Mouse (Mus musculus): ENCODE data around the gene Pccb. TPM values are rescaled to one million over a fixed set of nuclear protein-coding genes. Genes with fewer than 3 reads are reported as not detected.

Pccb gene
- 24.9 and 25.2 TPM in 2 replicates for polyA plus RNA-seq (2015; fragmentation: Nextera tagmentation; extraction: Ambion mirVana)

DNA sequence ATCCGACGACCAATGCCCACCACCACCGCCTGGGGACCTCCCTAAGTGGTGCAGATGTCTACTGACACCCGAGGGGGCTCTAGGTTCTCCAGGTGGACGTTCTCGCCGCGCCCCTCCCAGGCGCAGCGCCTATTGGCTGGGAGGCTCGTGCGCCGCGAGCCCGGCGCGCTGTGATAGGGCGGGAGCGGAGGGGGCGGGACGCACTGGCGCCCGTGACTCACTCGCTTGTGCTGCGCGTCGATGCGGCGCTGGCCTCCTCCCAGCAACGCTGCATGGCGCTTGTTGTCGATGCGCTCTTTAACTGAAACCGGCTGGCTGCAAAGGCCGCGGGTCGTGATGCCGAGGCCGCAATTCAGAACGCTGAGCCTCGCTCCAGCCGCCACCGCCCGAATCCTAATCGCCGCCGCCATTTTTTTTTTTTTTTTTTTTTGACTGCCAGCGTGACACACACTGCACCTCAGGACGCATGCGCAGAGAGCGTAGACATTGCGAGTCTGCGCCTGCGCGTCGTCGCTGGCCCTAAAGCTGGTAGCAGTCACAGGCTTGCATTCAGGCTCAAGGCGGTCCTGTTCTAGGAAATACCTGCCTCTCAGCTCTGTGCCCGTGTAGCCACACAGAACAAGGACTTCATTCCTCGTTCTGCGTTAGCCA lies at the start of gene Pccb:
Pccb (minus strand) TSS at position 451 of the 651 bp plus-strand sequence.
- Histone ChIP-seq H3K27ac (ENCODE audit: low read length) (peak within 1 kb of the TSS; percentile 93), H3K27me3 (ENCODE audit: control insufficient read depth, insufficient read depth, low read length) (no peaks in the 10 kb centered on the region), H3K4me1 (ENCODE audit: control insufficient read depth, insufficient read depth, low read length) (peaks cover 10% of the 10 kb centered on the region), H3K4me3 (ENCODE audit: low read length) (peak within 1 kb of the TSS; percentile 72), H3K4me2 (ENCODE audit: low read depth, low read length) (peak within 1 kb of the TSS; percentile 75), H3K9me3 (replicated peaks; ENCODE audit: control insufficient read depth, low read length) (no peaks in the 10 kb centered on the region), H3K36me3 (ENCODE audit: control insufficient read depth, insufficient read depth) (no peaks in the 10 kb centered on the region), H3K9ac (ENCODE audit: low read length) (peak within 1 kb of the TSS; percentile 79)
- peak; percentile 99 for ATAC-seq (replicated peaks; ENCODE audit: extremely low read depth, insufficient read depth, low FRiP score)
- under 1% methylated on average over 59 of the region's 61 CpGs for WGBS

DNA sequence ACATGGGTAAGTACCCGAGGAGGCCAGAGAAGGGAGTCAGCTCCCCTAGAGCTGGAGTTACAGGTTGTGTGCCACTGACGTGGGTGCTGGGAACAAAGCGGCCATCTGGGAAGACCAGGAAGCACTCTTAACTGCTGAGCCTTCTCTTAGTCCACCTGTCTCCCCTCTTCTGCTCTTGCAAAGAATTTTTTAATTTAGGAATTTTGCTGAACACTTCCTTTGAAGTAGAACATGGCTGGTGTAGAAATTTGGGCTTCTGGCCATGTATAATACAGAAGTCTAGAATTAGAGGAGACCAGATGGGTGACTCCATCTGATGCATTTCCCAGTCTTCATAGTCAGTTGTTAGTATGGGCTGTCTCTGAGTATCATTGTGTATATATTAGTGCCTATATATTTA lies 49.0 kb upstream of the Pccb start:
- Histone ChIP-seq H3K36me3 (ENCODE audit: control insufficient read depth, insufficient read depth) (no peaks in the 10 kb centered on the region), H3K27me3 (ENCODE audit: control insufficient read depth, insufficient read depth, low read length) (no peaks in the 10 kb centered on the region), H3K27ac (ENCODE audit: low read length) (no peak overlapping the region), H3K9me3 (replicated peaks; ENCODE audit: control insufficient read depth, low read length) (no peaks in the 10 kb centered on the region), H3K4me3 (ENCODE audit: low read length) (no peak overlapping the region), H3K4me2 (ENCODE audit: low read depth, low read length) (no peak overlapping the region), H3K9ac (ENCODE audit: low read length) (no peak overlapping the region), H3K4me1 (ENCODE audit: control insufficient read depth, insufficient read depth, low read length) (peaks cover 23% of the 10 kb centered on the region)
- 88% methylated on average over 3 of the region's 3 CpGs for WGBS
- ATAC-seq (replicated peaks; ENCODE audit: extremely low read depth, insufficient read depth, low FRiP score), result no peak

DNA sequence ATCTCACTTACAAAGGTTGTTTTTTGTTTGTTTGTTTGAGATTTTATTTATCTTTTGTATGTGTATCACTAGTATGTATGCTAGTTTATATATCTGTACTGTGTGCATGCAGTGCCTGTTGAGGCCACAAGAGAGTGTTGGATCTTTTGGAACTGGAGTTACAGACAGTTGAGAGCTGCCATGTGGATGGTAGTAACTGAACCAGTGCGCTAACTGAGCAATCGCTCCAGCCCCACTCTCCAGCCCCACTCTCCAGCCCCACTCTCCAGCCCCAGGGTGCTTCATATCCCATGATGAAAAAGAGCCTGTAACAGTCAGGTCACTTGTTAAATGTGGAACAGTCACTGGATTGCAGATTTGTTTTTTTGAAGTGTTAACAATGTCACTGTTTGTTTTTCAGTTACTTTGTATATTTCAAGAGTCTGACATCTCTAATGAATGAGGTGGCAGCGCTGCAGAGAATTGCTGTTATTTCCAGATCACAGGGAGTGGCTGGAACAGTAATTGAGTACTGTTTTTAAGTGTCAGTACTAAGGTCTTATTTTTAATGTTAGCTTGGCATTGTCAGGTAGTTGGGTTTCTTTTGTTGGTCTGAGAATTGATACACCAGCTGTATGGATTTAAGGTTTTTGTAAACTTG lies 45.5 kb upstream of the Pccb start:
- Histone ChIP-seq H3K36me3 (ENCODE audit: control insufficient read depth, insufficient read depth) (no peaks in the 10 kb centered on the region), H3K27me3 (ENCODE audit: control insufficient read depth, insufficient read depth, low read length) (no peaks in the 10 kb centered on the region), H3K4me2 (ENCODE audit: low read depth, low read length) (peak overlapping the region; percentile 12; the same call in 1 of the 2 replicates), H3K4me1 (ENCODE audit: control insufficient read depth, insufficient read depth, low read length) (peaks cover 35% of the 10 kb centered on the region), H3K9me3 (replicated peaks; ENCODE audit: control insufficient read depth, low read length) (no peaks in the 10 kb centered on the region), H3K9ac (ENCODE audit: low read length) (no peak overlapping the region), H3K27ac (ENCODE audit: low read length) (no peak overlapping the region), H3K4me3 (ENCODE audit: low read length) (0 out of 2 replicates have a peak overlapping the region, but pooled peaks have one; percentile 4)
- ATAC-seq (replicated peaks; ENCODE audit: extremely low read depth, insufficient read depth, low FRiP score), result no peak
- WGBS, result 57% methylated on average over 3 of the region's 3 CpGs

DNA sequence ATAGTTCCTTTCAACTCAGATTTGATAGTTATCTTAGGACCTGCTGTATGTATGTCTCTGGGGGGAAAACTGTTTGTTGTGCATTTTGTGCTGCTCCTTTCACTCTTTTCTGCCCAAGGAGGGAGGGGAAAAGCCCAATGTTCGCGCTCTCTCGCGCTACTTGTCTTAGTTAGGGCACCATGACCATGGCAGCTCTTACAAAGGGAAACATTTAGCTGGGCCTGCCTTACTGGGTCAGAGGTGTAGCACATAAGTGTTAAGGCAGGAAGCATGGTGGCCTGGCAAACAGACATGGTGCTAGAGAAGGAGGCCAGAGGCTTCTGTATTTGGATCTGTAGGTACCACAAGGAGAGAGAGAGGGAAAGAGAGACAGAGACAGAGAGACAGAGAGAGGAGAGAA lies 43.9 kb upstream of the Pccb start:
- Histone ChIP-seq H3K4me1 (ENCODE audit: control insufficient read depth, insufficient read depth, low read length) (peaks cover 35% of the 10 kb centered on the region), H3K4me3 (ENCODE audit: low read length) (peak overlapping the region; percentile 39), H3K27me3 (ENCODE audit: control insufficient read depth, insufficient read depth, low read length) (no peaks in the 10 kb centered on the region), H3K9me3 (replicated peaks; ENCODE audit: control insufficient read depth, low read length) (no peaks in the 10 kb centered on the region), H3K27ac (ENCODE audit: low read length) (no peak overlapping the region), H3K36me3 (ENCODE audit: control insufficient read depth, insufficient read depth) (no peaks in the 10 kb centered on the region), H3K4me2 (ENCODE audit: low read depth, low read length) (peak overlapping the region; percentile 61), H3K9ac (ENCODE audit: low read length) (no peak overlapping the region; the same call in 1 of the 2 replicates)
- no peak for ATAC-seq (replicated peaks; ENCODE audit: extremely low read depth, insufficient read depth, low FRiP score)
- WGBS, result 67% methylated on average over 4 of the region's 4 CpGs

DNA sequence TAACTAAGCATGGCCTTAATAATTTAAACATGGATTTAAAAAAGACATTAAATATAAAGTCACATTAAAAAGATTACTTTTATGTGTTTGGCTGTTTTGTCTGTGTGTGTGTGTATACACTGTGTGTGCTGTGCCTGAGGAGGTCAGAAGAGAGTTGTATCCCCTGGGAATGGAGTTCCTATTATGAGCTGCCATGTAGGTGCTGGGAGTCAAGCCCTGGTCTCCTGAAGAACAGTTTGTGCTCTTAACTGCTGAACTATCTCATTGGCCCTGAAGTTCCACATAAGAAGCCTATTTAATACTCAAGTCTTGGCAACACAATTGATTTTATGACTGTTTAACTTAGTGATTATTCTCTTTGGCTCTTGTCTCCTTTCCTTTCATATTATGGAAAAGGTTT lies 42.8 kb upstream of the Pccb start:
- Histone ChIP-seq H3K27ac (ENCODE audit: low read length) (no peak overlapping the region), H3K4me1 (ENCODE audit: control insufficient read depth, insufficient read depth, low read length) (peaks cover 38% of the 10 kb centered on the region), H3K4me2 (ENCODE audit: low read depth, low read length) (peak overlapping the region; percentile 81), H3K9ac (ENCODE audit: low read length) (peak overlapping the region; percentile 100), H3K27me3 (ENCODE audit: control insufficient read depth, insufficient read depth, low read length) (no peaks in the 10 kb centered on the region), H3K36me3 (ENCODE audit: control insufficient read depth, insufficient read depth) (no peaks in the 10 kb centered on the region), H3K4me3 (ENCODE audit: low read length) (peak overlapping the region; percentile 97), H3K9me3 (replicated peaks; ENCODE audit: control insufficient read depth, low read length) (no peaks in the 10 kb centered on the region)
- no peak for ATAC-seq (replicated peaks; ENCODE audit: extremely low read depth, insufficient read depth, low FRiP score)

DNA sequence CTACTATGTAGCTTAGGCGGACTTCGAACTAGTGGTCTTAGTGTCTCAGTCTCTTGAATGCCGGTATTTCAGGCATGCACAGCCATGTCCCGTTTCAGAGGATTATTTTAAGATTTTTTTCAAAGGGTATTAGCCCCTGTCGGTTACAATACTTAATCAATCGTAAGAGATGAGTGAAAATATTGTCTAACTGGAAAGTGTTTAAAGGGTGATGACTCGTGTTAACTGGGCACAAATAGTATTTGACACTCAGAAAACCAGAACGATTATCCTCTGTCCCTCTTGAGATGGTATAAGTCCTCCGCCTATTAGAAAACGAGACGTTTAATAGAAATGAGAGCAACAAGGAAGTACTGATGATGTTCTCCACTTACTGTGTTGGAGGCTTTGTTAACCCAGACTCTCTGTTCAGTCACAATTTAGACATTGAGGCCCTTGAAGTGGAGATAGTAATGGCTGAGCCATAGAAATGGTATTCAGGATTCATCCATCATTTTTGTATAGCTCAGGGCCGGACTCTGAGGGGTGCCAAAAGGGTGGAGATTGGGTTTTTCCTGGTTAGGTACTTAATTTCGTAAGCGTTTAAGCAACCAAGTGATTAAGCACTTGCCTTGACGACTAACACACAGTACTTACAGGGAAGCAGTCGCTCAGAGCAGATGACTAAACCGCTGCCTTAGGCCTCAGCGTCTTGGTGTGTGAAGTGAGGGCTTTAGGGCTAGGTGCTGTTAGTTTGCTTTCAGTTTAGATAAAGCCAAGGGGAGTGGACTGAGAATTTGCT lies 41.6 kb upstream of the Pccb start:
- no peak for ATAC-seq (replicated peaks; ENCODE audit: extremely low read depth, insufficient read depth, low FRiP score)
- H3K4me1 ChIP-seq (ENCODE audit: control insufficient read depth, insufficient read depth, low read length), result peaks cover 37% of the 10 kb centered on the region

DNA sequence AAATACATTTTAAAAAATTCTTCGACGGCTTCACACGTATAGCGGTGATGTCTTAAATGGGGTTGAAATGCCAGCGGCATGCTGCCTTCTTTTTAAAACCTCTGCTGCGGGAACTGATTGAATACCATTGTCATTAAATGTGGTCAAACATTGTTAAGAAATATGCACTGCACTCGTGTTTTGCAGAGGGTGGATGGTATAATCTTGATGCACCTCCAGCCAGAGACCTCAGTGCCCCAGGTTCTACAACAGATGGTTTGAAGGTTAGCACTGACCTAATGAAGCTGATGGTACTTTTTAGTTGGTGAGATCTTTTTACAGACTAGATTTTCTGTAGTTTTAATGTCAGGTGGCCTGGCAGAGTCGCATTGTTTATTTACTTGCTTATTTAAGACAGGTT lies 41.0 kb upstream of the Pccb start:
- WGBS, result under 1% methylated on average over 8 of the region's 8 CpGs

More for the DNA sequence above, 41.6 kb upstream of the Pccb start:
- Histone ChIP-seq H3K9me3 (replicated peaks; ENCODE audit: control insufficient read depth, low read length) (no peaks in the 10 kb centered on the region), H3K9ac (ENCODE audit: low read length) (peak overlapping the region; percentile 100), H3K36me3 (ENCODE audit: control insufficient read depth, insufficient read depth) (no peaks in the 10 kb centered on the region), H3K4me2 (ENCODE audit: low read depth, low read length) (peak overlapping the region; percentile 81), H3K4me3 (ENCODE audit: low read length) (peak overlapping the region; percentile 97), H3K27ac (ENCODE audit: low read length) (peak overlapping the region; percentile 6), H3K27me3 (ENCODE audit: control insufficient read depth, insufficient read depth, low read length) (no peaks in the 10 kb centered on the region)
- WGBS, result 1% methylated on average over 18 of the region's 18 CpGs

DNA sequence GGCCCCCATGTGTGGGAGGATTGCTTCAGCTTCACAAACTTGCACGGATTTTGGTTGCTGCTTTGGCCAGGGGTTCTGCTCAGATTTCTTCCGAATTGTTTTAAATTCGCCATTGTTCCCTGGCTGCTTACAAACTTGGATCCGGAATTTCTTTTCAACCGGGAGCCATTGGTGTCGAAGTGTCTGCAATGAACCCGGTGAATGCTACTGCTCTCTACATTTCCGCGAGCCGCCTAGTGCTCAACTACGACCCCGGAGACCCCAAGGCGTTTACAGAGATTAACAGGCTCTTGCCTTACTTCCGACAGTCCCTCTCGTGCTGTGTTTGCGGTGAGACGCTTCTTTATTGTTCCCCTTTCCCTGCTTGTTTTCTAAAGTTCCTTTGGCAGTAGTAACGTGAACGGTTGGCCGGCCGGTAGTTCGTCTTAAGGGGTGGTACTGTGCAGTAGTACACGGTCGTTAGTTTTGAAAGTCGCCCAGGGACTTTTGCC lies 40.4 kb upstream of the Pccb start:
- Histone ChIP-seq H3K4me2 (ENCODE audit: low read depth, low read length) (peak overlapping the region; percentile 81), H3K4me3 (ENCODE audit: low read length) (peak overlapping the region; percentile 97), H3K9ac (ENCODE audit: low read length) (peak overlapping the region; percentile 100), H3K27ac (ENCODE audit: low read length) (peak overlapping the region; percentile 100), H3K27me3 (ENCODE audit: control insufficient read depth, insufficient read depth, low read length) (no peaks in the 10 kb centered on the region), H3K36me3 (ENCODE audit: control insufficient read depth, insufficient read depth) (no peaks in the 10 kb centered on the region), H3K4me1 (ENCODE audit: control insufficient read depth, insufficient read depth, low read length) (peaks cover 31% of the 10 kb centered on the region), H3K9me3 (replicated peaks; ENCODE audit: control insufficient read depth, low read length) (no peaks in the 10 kb centered on the region)
- ATAC-seq (replicated peaks; ENCODE audit: extremely low read depth, insufficient read depth, low FRiP score), result no peak
- WGBS, result under 1% methylated on average over 25 of the region's 25 CpGs

More for the DNA sequence above, 41.0 kb upstream of the Pccb start:
- ATAC-seq (replicated peaks; ENCODE audit: extremely low read depth, insufficient read depth, low FRiP score), result no peak
- Histone ChIP-seq H3K4me2 (ENCODE audit: low read depth, low read length) (peak overlapping the region; percentile 81), H3K4me1 (ENCODE audit: control insufficient read depth, insufficient read depth, low read length) (peaks cover 35% of the 10 kb centered on the region), H3K27me3 (ENCODE audit: control insufficient read depth, insufficient read depth, low read length) (no peaks in the 10 kb centered on the region), H3K4me3 (ENCODE audit: low read length) (peak overlapping the region; percentile 97), H3K9me3 (replicated peaks; ENCODE audit: control insufficient read depth, low read length) (no peaks in the 10 kb centered on the region), H3K9ac (ENCODE audit: low read length) (peak overlapping the region; percentile 100), H3K27ac (ENCODE audit: low read length) (peak overlapping the region; percentile 100), H3K36me3 (ENCODE audit: control insufficient read depth, insufficient read depth) (no peaks in the 10 kb centered on the region)
